Mouse (Mus musculus) left cerebral cortex, postnatal 4 days (tissue): ENCODE measurements around the gene Adsl. TPM values are rescaled to one million over a fixed set of nuclear protein-coding genes. Genes with fewer than 3 reads are reported as not detected.
"Not testable (repeated sequence)": the region's sequence is repeated elsewhere in the genome, so short reads cannot be mapped to it uniquely, and the experiment has no call there.

Experiments
- DNase-seq: peaks from one replicate; pipeline ENCODE4 v3.0.0-alpha.2; 2022
- intact Hi-C: fragments of 180-260 bp; cut with DNase I; formaldehyde crosslinking; loops from one replicate; pipeline ENCODE4 v1.15.1; 2025
- total RNA-seq, 2 experiments: library from RNA; stranded (reverse); gene quantifications; 2 replicates each; pipeline ENCODE4 v1.2.3; 2021

Gene Adsl
- total RNA-seq: 10 to 100 TPM; 44.2 to 44.3 TPM

- DNase-seq: peak; percentile 92
- intact Hi-C loops: loop anchor here (5.0 kb wide), 1 partner anchor 241 kb away; no protein-coding TSS in a partner anchor
Observed at GRCm38 (mm10) chr15:80948145-80949135, at the start of gene Adsl. Adsl (plus strand) TSS chr15:80948490.

DNA sequence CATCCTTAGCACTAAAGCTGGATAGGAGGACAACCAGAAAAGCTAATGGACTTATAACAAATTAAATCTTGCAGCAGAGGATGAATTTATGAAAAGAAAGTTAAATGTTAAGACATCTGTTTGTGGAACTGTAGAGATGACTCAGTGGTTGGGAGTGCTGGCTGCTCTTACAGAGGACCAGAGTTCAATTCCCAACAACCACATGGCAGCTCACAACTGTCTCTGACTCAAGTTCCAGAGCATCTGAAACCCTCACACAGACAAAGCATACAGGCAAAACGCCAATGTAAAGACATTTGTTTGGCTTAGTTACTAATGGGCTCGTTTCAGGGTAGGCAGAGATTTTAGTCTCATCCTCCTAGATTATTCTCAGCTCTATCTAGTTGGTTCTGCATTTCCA, 48.5 kb upstream of the Adsl start:
- no peak for DNase-seq
- intact Hi-C loops: no loop called here

GRCm38 (mm10) chr15:80901806-80902513, 46.3 kb upstream of the Adsl start:
- DNase-seq: no peak

GRCm38 (mm10) chr15:80904776-80905175, 43.5 kb upstream of the Adsl start:
- DNase-seq, intact Hi-C loops: not testable (repeated sequence)

More at GRCm38 (mm10) chr15:80901806-80902513, 46.3 kb upstream of the Adsl start:
- intact Hi-C loops: no loop called here

DNA sequence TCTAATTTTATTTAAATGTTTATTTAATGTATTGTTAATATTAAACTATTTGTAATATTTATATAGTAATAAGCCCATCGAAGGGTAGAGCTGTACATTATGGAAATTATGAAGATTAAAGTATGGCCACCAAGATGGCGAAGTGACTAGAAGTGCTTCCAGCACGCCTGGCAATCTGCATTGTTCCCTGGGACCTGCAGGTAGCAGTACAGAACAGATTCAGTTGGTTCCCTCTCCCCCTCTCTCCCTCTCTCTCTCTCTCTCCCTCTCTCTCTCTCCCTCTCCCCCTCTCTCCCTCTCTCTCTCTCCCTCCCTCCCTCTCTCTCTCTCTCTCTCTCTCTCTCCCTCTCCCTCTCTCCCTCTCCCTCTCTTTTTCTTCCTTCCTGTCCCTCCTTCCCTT, 38.1 kb upstream of the Adsl start:
- intact Hi-C loops: no loop called here
- DNase-seq: no peak

DNA sequence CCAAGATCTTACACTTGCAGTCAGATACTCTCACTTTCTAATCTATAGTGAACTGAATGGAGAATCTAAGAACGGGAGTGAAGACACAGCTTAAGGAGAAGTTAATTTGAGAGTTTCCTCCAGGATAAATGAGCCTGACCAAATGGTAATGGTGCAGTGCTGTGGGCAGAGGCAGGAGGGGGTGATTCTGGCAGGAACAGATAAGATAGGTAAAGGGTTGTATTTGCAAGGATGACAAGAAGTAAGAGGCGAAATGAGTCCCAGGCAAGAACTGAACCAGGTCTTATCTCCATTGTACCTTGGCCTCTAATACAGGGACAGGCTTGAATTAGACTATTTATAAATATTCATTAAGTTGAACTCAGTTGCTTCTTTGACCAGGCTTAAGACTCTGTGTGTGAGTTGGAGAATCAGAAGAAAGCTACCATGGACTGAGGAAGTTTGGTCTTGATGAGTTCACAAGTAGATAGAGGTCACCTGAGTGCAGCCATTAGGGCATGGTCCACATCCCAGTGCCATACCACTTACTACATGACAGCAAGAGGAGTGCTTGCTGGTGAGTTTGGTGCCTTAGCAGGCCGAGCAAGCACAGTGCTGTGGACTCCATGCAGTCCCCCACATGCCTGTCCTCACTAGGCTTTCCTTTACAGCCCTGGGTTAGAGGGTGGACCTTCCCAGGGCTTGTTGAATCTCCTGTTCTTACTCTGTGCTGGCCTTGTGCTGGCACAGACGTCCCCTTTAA, 37.3 kb upstream of the Adsl start:
- no peak for DNase-seq
- intact Hi-C loops: no loop called here

GRCm38 (mm10) chr15:80912175-80912574, 36.1 kb upstream of the Adsl start:
- intact Hi-C loops: no loop called here
- no peak for DNase-seq

GRCm38 (mm10) chr15:80913803-80914202, 34.5 kb upstream of the Adsl start:
- DNase-seq: no peak
- intact Hi-C loops: no loop called here

GRCm38 (mm10) chr15:80915850-80916249, 32.4 kb upstream of the Adsl start:
- intact Hi-C loops: no loop called here
- DNase-seq: no peak

- no peak for DNase-seq
Observed at GRCm38 (mm10) chr15:80916621-80917020, 31.7 kb upstream of the Adsl start.

GRCm38 (mm10) chr15:80920346-80920745, 27.9 kb upstream of the Adsl start:
- DNase-seq: no peak
- intact Hi-C loops: no loop called here

More at GRCm38 (mm10) chr15:80916621-80917020, 31.7 kb upstream of the Adsl start:
- intact Hi-C loops: no loop called here

GRCm38 (mm10) chr15:80921781-80922180, 26.5 kb upstream of the Adsl start:
- intact Hi-C loops: no loop called here
- DNase-seq: no peak

DNA sequence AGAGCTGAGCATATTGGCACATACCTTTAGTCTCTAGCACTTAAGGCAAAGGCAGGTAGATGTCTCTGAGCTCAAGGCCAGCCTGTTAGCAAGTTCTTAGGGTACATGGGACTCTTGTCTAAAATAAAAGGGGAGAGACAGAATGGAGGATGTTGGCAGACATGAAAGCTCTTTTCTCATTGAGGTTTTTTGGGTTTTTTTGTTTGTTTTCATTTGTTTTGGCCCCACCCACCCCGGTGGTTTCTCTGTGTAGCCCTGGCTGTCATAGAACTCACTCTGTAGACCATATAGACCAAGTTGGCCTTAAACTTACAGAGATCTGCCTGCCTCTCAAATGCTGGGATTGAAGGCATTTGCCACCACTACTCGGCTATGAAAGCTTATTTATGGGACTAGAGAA, 24.1 kb upstream of the Adsl start:
- DNase-seq: no peak
- intact Hi-C loops: no loop called here

DNA sequence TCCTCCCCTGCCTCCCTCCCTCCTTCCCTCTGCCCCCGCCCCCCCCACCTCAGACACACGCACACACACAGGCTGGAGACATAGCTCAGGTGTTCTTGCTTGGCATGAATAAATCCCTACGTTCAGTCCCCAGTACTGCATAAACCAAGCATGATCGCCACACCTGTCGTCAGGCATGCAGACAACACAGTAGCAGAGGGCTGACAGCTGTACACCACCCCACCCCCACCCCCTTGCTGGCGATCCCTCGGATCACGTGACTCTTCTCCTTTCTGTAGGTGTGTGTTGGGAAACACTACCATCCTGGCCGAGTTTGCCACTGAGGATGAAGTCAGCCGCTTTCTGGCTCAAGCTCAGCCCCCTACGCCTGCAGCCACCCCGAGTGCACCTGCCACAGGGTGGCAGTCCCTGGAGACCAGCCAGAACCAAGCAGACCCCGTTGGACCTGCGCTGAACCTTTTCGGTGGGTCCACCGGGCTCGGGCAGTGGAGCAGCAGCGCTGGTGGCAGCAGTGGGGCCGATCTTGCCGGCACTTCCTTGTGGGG, 19.4 kb upstream of the Adsl start:
- intact Hi-C loops: no loop called here
- no peak for DNase-seq

GRCm38 (mm10) chr15:80930048-80930571, 18.2 kb upstream of the Adsl start:
- intact Hi-C loops: no loop called here
- DNase-seq: no peak

GRCm38 (mm10) chr15:80930676-80931320, 17.5 kb upstream of the Adsl start:
- DNase-seq, intact Hi-C loops: not testable (repeated sequence)

- intact Hi-C loops: no loop called here
- no peak for DNase-seq
Observed at GRCm38 (mm10) chr15:80931345-80931960, 16.8 kb upstream of the Adsl start.

DNA sequence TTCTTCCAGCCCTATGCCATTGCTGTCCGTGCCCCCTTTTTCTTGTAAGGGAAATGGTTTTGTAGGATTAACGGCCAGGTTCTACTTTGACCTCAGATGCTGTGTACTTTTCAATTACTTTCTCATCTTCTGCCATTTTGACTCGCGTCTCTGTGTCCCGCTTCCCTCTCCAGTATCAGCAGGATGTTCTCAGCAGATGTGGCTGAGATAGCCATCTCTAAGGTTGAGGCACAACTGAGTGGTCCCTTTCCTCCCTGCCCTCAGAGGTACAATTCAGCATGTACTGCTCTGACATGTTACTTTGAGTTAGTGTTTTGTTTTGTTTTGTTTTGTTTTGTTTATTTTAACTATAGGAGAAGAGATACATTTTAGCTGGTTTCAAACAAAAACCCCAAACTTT, 13.4 kb upstream of the Adsl start:
- DNase-seq: no peak
- intact Hi-C loops: no loop called here

GRCm38 (mm10) chr15:80936686-80937085, 11.6 kb upstream of the Adsl start:
- no peak for DNase-seq
- intact Hi-C loops: no loop called here
